Mouse (Mus musculus): ENCODE measurements around the gene Camk1d.

- TF ChIP-seq CHD2 (IDR thresholded peaks at IDR 0.05; ENCODE audit: low read depth, low read length) (no peak), MAFK (IDR thresholded peaks at IDR 0.05; ENCODE audit: insufficient read depth, low read depth, low read length) (no peak), HCFC1 (IDR thresholded peaks at IDR 0.05; ENCODE audit: borderline replicate concordance, insufficient read depth, low read length) (no peak), ZNF384 (IDR thresholded peaks at IDR 0.05; ENCODE audit: low read depth, low read length) (no peak), ZC3H11A (IDR thresholded peaks at IDR 0.05; ENCODE audit: borderline replicate concordance, low read depth, low read length) (no peak)
Measured at GRCm38 (mm10) chr2:5747545-5748043, 33.3 kb upstream of the Camk1d start.
